Mouse (Mus musculus) left cerebral cortex, postnatal 36 days (tissue): Measurements from ENCODE around the gene Myocd. TPM values are rescaled to one million over a fixed set of nuclear protein-coding genes. Genes with fewer than 3 reads are reported as not detected.

ENCODE experiments used
- DNase-seq, 2 experiments: peaks; one replicate each; pipeline ENCODE4 v3.0.0; 2021 to 2022; ENCODE audit warnings: low spot score in 2 of 2, mixed read lengths in 1 of 2
- intact Hi-C: fragments of 180-260 bp; cut with DNase I; formaldehyde crosslinking; loops from one replicate; pipeline ENCODE4 v1.15.1; 2025
- total RNA-seq, 2 experiments: library from RNA; stranded (reverse); gene quantifications; 2 replicates each; pipeline ENCODE4 v1.2.3; 2021

Gene Myocd
- total RNA-seq, result under 1 TPM; 0.47 to 0.75 TPM

- DNase-seq, result no peak
- intact Hi-C loops, result loop anchor here (2.0 to 5.0 kb wide), 2 partner anchors 361 to 407 kb away; no protein-coding TSS in a partner anchor
These were observed at the start of gene Myocd for GRCm38 (mm10) chr11:65269851-65270473. TSS of gene Myocd (minus strand) at chr11:65269989.

- no peak for DNase-seq
- intact Hi-C loops, result no loop called here
These were observed 34.0 kb upstream of the Myocd start for GRCm38 (mm10) chr11:65303824-65304223.

DNA sequence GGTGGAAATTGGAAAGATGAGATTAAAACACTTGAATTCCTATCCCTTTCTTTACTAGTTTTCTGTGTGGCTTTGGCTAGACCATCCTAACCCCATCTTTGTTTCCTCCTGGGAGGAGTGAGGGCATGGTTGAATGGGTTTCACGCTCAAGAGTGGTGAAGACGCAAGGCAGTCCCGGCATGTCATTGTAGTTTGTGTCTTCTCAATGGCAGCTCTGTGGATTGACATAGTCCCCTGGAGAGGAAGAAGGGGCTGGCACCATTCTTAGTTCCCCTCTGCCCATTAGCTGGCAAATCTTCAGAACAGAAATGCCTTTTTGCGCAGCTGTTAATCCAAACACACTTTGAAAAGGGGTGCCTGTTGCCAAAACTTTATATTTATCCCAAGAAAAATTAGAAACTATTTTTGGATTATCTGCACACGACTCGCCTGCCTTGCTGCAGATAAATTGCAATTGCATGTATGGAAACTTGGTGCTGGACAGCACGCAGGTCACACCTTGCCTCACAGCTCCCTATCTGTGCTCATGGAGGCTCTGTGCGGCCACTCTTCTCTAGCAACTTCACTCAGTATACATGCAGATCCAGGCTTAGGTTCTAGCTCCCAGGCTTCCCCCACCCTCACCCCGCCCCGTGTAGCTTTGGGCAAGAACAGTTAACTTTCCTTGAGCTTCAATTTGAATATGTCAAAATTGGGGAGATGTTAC, 24.5 kb upstream of the Myocd start:
- DNase-seq, result no peak
- intact Hi-C loops, result no loop called here

GRCm38 (mm10) chr11:65292994-65293393, 23.2 kb upstream of the Myocd start:
- intact Hi-C loops, result no loop called here
- no peak for DNase-seq

DNA sequence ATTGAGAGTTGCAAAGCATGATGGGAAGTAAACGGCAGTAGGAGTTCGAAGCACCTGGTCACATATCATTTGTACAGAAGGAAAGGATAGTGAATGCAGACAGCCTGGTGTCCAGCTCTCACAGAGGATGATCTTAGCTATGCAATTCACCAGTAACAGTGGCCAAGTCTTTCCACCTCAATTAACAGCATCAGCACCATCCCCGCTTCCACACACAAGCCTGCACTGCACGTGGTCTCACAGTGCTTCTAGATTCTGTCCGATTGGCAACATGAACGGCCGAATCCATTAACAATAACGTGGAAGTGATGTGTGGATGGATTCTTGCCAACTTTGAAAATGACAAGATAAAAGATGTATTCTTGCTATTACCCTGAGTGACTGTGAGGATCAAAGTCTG, 17.9 kb upstream of the Myocd start:
- DNase-seq, result no peak
- intact Hi-C loops, result no loop called here

GRCm38 (mm10) chr11:65286211-65286610, 16.4 kb upstream of the Myocd start:
- DNase-seq, result no peak
- intact Hi-C loops, result no loop called here

DNA sequence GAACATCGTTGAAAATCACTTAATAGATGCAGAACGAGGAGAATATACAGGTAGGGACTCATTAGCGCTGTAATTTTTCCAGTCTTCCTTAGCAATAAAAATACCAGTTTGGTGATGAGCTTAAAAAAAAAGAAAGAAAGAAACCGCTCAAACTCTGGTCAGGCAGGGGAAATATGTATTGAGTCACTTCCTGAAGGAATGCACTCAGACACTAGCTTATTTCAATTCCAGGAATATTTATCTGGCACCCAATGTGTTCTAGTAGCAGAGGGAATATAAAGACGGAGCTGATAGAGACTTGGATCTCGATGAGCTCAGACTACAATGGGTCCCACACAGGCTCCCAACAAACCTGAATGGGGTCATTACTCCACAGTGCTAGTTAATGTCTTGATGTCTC, 5.7 kb upstream of the Myocd start:
- no peak for DNase-seq
- intact Hi-C loops, result no loop called here

- DNase-seq, result no peak
- intact Hi-C loops, result no loop called here
These were observed 1.2 kb upstream of the Myocd start for GRCm38 (mm10) chr11:65271000-65271399.

- no peak for DNase-seq
These were observed 1.5 kb downstream of the Myocd start for GRCm38 (mm10) chr11:65268310-65268709.

GRCm38 (mm10) chr11:65263466-65263865, 6.3 kb downstream of the Myocd start:
- DNase-seq, result no peak
- intact Hi-C loops, result no loop called here

More at GRCm38 (mm10) chr11:65268310-65268709, 1.5 kb downstream of the Myocd start:
- intact Hi-C loops, result loop anchor here (2.0 to 5.0 kb wide), 2 partner anchors 362 to 409 kb away; no protein-coding TSS in a partner anchor

GRCm38 (mm10) chr11:65258997-65259396, 10.8 kb downstream of the Myocd start:
- DNase-seq, result no peak
- intact Hi-C loops, result no loop called here

DNA sequence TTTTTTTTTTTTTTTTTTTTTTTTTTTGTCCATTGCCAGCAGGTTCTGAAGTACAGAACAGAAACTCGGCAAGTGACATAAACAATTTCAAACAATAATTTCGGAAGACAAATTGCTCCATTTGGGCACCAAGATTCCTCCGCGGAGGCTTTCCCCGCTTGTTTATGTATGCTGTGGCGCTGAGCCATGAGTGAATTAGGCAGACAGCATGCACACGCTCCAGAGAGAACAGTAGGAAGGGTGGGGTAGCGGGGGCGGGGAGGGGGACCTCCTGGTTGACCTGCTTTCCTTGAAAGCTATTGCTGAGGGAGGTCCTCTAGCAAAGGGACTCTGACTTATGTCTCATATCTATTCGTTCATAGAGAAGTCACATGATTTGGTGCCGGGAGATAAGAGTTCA, 13.6 kb downstream of the Myocd start:
- no peak for DNase-seq
- intact Hi-C loops, result no loop called here

DNA sequence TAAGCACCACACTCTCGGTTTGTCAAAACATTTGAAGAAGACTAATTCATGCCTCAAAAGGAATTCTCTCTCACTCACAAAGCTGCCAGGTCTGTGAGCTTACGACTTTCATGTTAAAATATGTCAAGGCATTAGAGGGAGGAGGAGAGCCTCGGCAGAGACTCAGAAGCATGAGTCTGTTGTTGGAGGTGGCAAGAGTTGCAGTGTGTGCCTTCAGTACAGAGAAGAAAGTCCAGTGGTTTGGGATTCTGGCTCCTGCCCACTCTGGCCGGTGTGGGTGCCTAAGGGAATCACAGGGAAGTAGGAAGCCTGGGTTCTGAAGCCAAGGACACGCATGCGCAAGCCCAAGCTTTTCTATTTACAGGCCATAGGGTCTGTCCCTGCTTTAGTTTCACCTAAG, 14.2 kb downstream of the Myocd start:
- intact Hi-C loops, result no loop called here
- DNase-seq, result no peak

DNA sequence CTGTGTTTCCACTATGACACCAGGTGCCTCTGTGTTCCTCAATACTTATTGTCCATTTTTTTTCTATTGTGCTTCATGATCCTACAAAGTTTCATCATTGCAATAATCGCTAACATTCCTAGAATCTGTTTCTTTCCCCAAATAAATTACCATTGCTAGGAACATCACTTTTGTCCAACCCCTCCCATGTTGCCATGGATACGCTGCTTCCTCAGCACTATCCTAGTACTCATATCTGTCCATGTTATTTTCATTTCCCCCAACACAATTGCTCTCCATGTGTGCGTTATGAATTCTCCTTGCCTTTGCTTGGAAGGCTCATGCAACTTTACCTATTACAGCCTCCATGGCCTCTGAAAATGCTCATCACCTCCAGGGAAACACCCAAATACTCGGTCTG, 19.4 kb downstream of the Myocd start:
- intact Hi-C loops, result no loop called here
- no peak for DNase-seq

DNA sequence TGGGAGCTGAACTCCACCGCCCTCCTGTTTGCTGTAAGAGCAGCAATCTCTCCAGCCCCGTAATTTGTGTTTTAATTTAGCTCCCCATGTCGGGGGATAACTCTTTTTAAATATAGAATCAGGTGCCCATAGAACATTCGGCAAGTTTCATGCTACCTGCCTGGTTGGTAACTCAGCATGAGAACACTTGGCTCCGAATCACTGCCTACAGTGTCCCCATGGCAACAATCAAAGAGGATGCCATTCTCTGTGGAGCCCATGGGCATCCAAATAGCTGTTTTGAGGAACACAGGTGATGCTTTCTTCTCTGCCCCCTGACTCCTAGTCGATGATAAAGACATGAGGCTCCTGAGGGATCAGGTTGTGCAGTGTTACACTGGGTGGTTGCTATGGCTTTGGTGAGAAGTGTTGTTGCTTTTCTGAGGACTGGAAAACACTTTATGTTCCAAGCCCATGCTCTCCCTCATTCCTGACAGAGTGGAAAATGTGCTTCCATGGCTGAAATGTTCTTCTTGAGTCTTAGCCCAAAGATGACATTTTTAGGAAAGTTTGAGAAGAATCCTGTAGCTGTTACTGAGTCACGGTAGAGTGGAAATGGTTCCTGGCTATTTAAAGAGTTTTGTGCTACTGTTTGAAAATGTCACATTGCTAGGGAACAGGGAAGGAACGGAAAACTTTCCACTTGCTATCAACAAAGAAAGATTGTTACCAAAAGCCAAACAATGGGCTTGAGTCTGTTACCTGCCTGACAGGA, 23.3 kb downstream of the Myocd start:
- intact Hi-C loops, result no loop called here
- no peak for DNase-seq

GRCm38 (mm10) chr11:65243593-65243992, 26.2 kb downstream of the Myocd start:
- DNase-seq, result no peak
- intact Hi-C loops, result no loop called here

DNA sequence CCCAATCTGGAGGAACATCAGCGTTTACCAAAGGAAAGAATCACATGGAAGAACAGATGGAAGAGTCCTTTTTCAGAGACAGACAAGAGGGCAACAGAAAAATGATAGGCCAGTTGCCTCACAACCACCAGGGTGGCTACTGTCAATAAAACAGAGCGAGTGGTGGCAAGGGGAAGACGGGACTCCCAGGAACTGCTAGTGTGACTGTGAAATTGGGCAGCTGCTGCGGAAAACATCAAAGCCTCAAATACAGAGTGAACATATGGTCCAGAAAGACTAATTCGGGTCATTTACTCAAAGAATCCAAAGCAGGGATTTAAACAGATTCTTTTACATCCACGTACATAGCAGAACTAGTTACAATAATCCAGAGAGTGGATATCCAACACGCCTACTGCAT, 29.3 kb downstream of the Myocd start:
- intact Hi-C loops, result no loop called here
- DNase-seq, result no peak

- intact Hi-C loops, result no loop called here
- no peak for DNase-seq
These were observed 31.9 kb downstream of the Myocd start for GRCm38 (mm10) chr11:65237896-65238295.

GRCm38 (mm10) chr11:65236907-65237306, 32.9 kb downstream of the Myocd start:
- no peak for DNase-seq
- intact Hi-C loops, result no loop called here

DNA sequence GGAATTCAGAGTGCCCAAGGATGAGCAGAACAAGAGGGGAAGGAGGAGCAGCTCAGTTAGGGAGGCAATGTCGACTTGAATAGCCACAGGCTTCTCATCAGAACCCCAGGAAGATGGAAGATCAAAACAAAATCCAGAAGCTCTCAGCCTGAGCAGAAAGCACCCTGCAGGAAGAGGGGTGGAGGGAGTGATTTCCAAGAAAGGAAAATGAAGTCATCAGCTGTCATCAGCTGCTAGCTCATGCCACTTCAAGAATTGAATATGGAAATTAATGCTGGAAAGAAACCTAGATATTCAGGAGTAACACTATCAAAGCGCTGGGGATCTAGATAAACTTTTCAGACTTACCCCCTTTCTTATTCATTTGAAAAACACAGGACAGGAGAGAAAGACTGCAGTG, 34.4 kb downstream of the Myocd start:
- intact Hi-C loops, result no loop called here
- DNase-seq, result no peak

- intact Hi-C loops, result no loop called here
- DNase-seq, result no peak
These were observed 38.0 kb downstream of the Myocd start for GRCm38 (mm10) chr11:65231771-65232170.
